Mouse (Mus musculus): Measurements from ENCODE around the gene BC067074.
"Not testable (repeated sequence)": the region's sequence is repeated elsewhere in the genome, so short reads cannot be mapped to it uniquely, and the experiment has no call there.

Gene BC067074

GRCm38 (mm10) chr13:113377631-113378030 lies 84.7 kb downstream of the BC067074 start:
- no peak for DNase-seq (ENCODE audit: low spot score)

GRCm38 (mm10) chr13:113378980-113379410 lies 86.0 kb downstream of the BC067074 start:
- no peak for DNase-seq (ENCODE audit: low spot score)

- no peak for DNase-seq (ENCODE audit: low spot score)
These were observed 86.9 kb downstream of the BC067074 start for GRCm38 (mm10) chr13:113379766-113380309.

GRCm38 (mm10) chr13:113381710-113382109 lies 88.8 kb downstream of the BC067074 start:
- no peak for DNase-seq (ENCODE audit: low spot score)

- DNase-seq (ENCODE audit: low spot score) = no peak
These were observed 89.2 kb downstream of the BC067074 start for GRCm38 (mm10) chr13:113382201-113382600.

GRCm38 (mm10) chr13:113382770-113383169 lies 89.8 kb downstream of the BC067074 start:
- DNase-seq (ENCODE audit: low spot score) = not testable (repeated sequence)

- DNase-seq (ENCODE audit: low spot score) = no peak
These were observed 100.4 kb downstream of the BC067074 start for GRCm38 (mm10) chr13:113393386-113393785.

GRCm38 (mm10) chr13:113394591-113394990 lies 101.6 kb downstream of the BC067074 start:
- no peak for DNase-seq (ENCODE audit: low spot score)

- DNase-seq (ENCODE audit: low spot score) = no peak
These were observed 104.1 kb downstream of the BC067074 start for GRCm38 (mm10) chr13:113397006-113397520.

GRCm38 (mm10) chr13:113401373-113402010 lies 108.5 kb downstream of the BC067074 start:
- no peak for DNase-seq (ENCODE audit: low spot score)

GRCm38 (mm10) chr13:113403706-113404105 lies 110.7 kb downstream of the BC067074 start:
- DNase-seq (ENCODE audit: low spot score) = no peak

GRCm38 (mm10) chr13:113404172-113404571 lies 111.2 kb downstream of the BC067074 start:
- DNase-seq (ENCODE audit: low spot score) = peak; percentile 12

- DNase-seq (ENCODE audit: low spot score) = peak; percentile 35
These were observed 117.0 kb downstream of the BC067074 start for GRCm38 (mm10) chr13:113409941-113410340.

GRCm38 (mm10) chr13:113415527-113415926 lies 122.6 kb downstream of the BC067074 start:
- DNase-seq (ENCODE audit: low spot score) = no peak

GRCm38 (mm10) chr13:113416986-113417385 lies 124.0 kb downstream of the BC067074 start:
- DNase-seq (ENCODE audit: low spot score) = no peak

GRCm38 (mm10) chr13:113417757-113418483 lies 125.0 kb downstream of the BC067074 start:
- DNase-seq (ENCODE audit: low spot score) = peak; percentile 55

GRCm38 (mm10) chr13:113418632-113419031 lies 125.7 kb downstream of the BC067074 start:
- no peak for DNase-seq (ENCODE audit: low spot score)

GRCm38 (mm10) chr13:113421472-113421871 lies 128.5 kb downstream of the BC067074 start:
- DNase-seq (ENCODE audit: low spot score) = no peak

- no peak for DNase-seq (ENCODE audit: low spot score)
These were observed 130.9 kb downstream of the BC067074 start for GRCm38 (mm10) chr13:113423825-113424224.

- no peak for DNase-seq (ENCODE audit: low spot score)
These were observed 132.9 kb downstream of the BC067074 start for GRCm38 (mm10) chr13:113425907-113426306.
